Mouse (Mus musculus) C2C12 (cell line): ENCODE measurements around the gene Ctsq. TPM values are rescaled to one million over a fixed set of nuclear protein-coding genes. Genes with fewer than 3 reads are reported as not detected.
"Not testable (repeated sequence)": the region's sequence is repeated elsewhere in the genome, so short reads cannot be mapped to it uniquely, and the experiment has no call there.

Experiments
- H3K27me3 ChIP-seq: one replicate; pipeline ENCODE4 v1.6.1; 2011; ENCODE audit not compliant: control insufficient read depth, insufficient read depth, insufficient read length
- H3K36me3 ChIP-seq: one replicate; pipeline ENCODE4 v1.6.1; 2011; ENCODE audit not compliant: control insufficient read depth, insufficient read depth
- H3K4me3 ChIP-seq: one replicate; pipeline ENCODE4 v1.5.1; 2011; ENCODE audit warnings: mild to moderate bottlenecking, control low read depth; ENCODE audit not compliant: poor library complexity, insufficient read depth, severe bottlenecking
- H3K79me2 ChIP-seq: one replicate; pipeline ENCODE4 v1.6.1; 2011; ENCODE audit not compliant: control insufficient read depth, insufficient read depth
- H3K79me3 ChIP-seq: one replicate; pipeline ENCODE4 v1.6.1; 2011; ENCODE audit warnings: low read depth, control low read depth
- H3ac ChIP-seq: one replicate; pipeline ENCODE3; 2011; ENCODE audit warnings: low read depth; ENCODE audit not compliant: control insufficient read depth, insufficient read length
- CEBPB ChIP-seq: IDR thresholded peaks from one replicate; pipeline ENCODE4 v1.6.1; 2011; ENCODE audit warnings: low read depth, mild to moderate bottlenecking, control low read depth, moderate library complexity
- CTCF ChIP-seq: IDR thresholded peaks from one replicate; pipeline ENCODE4 v1.5.1; 2011; ENCODE audit not compliant: control insufficient read depth, insufficient read depth, insufficient read length
- FOSL1 ChIP-seq: IDR thresholded peaks from one replicate; pipeline ENCODE4 v1.8.0; 2011; ENCODE audit warnings: mild to moderate bottlenecking, low read length; ENCODE audit not compliant: poor library complexity, insufficient read depth, severe bottlenecking
- MAX ChIP-seq: IDR thresholded peaks from one replicate; pipeline ENCODE4 v1.6.1; 2011; ENCODE audit warnings: mild to moderate bottlenecking, control low read depth
- MYOD1 ChIP-seq: IDR thresholded peaks from one replicate; pipeline ENCODE4 v1.6.1; 2011; ENCODE audit warnings: low read depth; ENCODE audit not compliant: control insufficient read depth, insufficient read length
- MYOG ChIP-seq: IDR thresholded peaks from one replicate; pipeline ENCODE4 v1.6.1; 2011; ENCODE audit not compliant: control insufficient read depth, insufficient read length; ENCODE audit errors: extremely low read depth
- USF1 ChIP-seq: IDR thresholded peaks from one replicate; pipeline ENCODE4 v1.6.1; 2011; ENCODE audit warnings: low read depth, mild to moderate bottlenecking, control low read depth, moderate library complexity
- long read RNA-seq, 2 experiments: library from polyadenylated mRNA; unstranded; transcript quantifications; one replicate each; pipeline ENCODE4 v2.0.0; 2019 to 2020
- polyA plus RNA-seq: library from polyadenylated mRNA; unstranded; fragments of >200 nt; fragmentation: generic; extraction: Trizol; gene quantifications from one replicate; pipeline ENCODE4 v1.2.1, GENCODE M21; 2012; ENCODE audit warnings: missing spikeins

Gene Ctsq
- polyA plus RNA-seq: not detected
- long read RNA-seq, experiment 1: 0 reads
- long read RNA-seq, experiment 2: 0 reads

DNA sequence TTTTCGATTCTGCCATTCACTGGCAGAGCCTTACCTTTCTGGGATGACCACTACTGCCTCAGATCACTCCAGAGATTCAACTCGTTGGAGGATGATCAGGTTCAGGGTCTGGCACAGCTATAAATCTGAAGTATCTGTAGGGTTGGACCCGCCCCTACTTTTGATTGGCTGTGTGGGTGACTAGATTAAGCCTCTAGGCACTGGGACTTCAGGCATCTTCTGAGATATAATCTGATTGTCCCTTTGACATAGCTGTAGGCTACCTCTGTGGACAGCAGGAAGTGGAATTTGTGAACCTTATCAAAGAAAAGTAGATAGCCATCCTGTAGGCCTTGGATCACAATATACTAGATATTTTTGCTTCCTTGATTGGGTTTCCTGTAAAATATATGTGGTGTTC is at the start of gene Ctsq:
Gene Ctsq, minus strand, starts transcription at position 101 of the 400 bp plus-strand sequence.
- H3K27me3 ChIP-seq: no peaks in the 10 kb centered on the region
- TF ChIP-seq MYOG: no peak
- TF ChIP-seq MAX: no peak
- no peak for TF ChIP-seq CEBPB
- no peak for TF ChIP-seq FOSL1
- no peak for TF ChIP-seq USF1
- no peak for TF ChIP-seq MYOD1
- no peak for TF ChIP-seq CTCF
- no peaks in the 10 kb centered on the region for H3K79me2 ChIP-seq
- H3K4me3 ChIP-seq: no peak within 1 kb of the TSS
- H3K36me3 ChIP-seq: no peaks in the 10 kb centered on the region
- H3K79me3 ChIP-seq: no peaks in the 10 kb centered on the region
- H3ac ChIP-seq: no peak within 1 kb of the TSS

DNA sequence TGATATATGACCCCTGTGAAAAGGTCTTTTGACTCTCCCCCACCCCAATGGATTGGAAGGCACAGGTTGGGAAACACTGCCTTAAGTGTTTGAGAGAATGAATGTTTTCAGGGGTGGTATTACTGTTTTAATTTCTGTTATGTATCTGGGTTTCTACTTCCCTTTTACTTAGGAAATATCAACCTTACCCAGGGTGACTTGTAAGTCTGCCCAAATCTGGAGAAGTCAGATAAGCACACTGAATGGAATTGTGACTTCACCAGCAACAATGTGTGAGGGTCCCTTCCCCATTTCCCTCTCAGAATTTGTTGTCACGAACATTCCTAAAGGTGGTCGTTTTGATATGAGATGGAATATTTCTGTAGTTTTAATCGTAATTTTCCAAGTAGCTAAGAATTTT is 17.6 kb downstream of the Ctsq start:
- TF ChIP-seq MAX: no peak
- TF ChIP-seq USF1: no peak
- no peak for TF ChIP-seq CEBPB
- TF ChIP-seq CTCF: no peak
- Histone ChIP-seq H3K4me3 (no peak overlapping the region), H3ac (no peak overlapping the region), H3K79me2 (no peaks in the 10 kb centered on the region), H3K27me3 (no peaks in the 10 kb centered on the region), H3K36me3 (no peaks in the 10 kb centered on the region), H3K79me3 (no peaks in the 10 kb centered on the region)

DNA sequence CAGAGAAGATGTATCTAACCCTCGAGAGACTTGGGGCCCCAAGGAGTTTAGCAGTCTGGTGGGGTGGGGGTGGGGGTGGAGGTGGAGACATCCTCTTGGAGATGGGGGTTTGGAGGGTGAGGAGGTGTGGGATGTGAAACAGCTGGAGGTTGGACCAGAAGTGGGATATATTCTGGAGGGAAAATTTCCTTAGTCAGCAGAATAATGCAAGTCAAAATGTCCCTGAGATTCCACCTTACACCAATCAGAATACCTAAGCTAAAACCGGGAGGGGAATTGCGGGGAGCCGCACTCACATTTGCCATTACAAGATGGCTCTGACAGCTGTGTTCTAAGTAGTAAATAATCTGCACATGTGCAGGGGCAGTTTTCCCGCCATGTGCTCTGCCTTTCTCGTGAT is 18.6 kb downstream of the Ctsq start:
- Histone ChIP-seq H3K79me3 (no peaks in the 10 kb centered on the region), H3K79me2 (no peaks in the 10 kb centered on the region), H3K4me3 (no peak overlapping the region), H3K36me3 (no peaks in the 10 kb centered on the region), H3K27me3 (no peaks in the 10 kb centered on the region), H3ac (no peak overlapping the region)
- TF ChIP-seq MAX (no peak), CEBPB (no peak), MYOG (no peak), CTCF (no peak), USF1 (no peak), MYOD1 (no peak), FOSL1 (no peak)

DNA sequence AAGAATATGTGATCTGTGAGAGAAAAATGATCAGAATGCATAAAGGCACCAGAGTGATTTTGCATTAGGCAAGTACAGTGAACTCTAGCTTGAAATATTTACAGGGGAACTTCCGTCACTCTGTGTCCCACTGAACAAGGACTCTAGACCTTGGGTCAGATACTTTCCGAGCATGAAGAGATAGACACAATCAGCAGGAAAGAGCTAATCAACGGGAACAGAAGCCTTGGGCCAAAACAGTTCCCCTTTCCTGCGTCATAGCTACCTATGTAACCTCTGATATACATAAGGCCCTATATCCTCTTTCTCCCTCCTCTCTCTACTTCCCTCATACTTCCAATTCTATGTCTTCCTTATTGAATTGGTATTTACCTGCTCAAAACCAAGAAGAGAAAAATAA is 30.3 kb downstream of the Ctsq start:
- Histone ChIP-seq H3K79me3 (no peaks in the 10 kb centered on the region), H3K79me2 (no peaks in the 10 kb centered on the region), H3ac (no peak overlapping the region), H3K27me3 (no peaks in the 10 kb centered on the region), H3K4me3 (no peak overlapping the region), H3K36me3 (no peaks in the 10 kb centered on the region)
- TF ChIP-seq CTCF (no peak), FOSL1 (no peak), CEBPB (no peak), MYOD1 (no peak), MAX (no peak), USF1 (no peak), MYOG (no peak)

DNA sequence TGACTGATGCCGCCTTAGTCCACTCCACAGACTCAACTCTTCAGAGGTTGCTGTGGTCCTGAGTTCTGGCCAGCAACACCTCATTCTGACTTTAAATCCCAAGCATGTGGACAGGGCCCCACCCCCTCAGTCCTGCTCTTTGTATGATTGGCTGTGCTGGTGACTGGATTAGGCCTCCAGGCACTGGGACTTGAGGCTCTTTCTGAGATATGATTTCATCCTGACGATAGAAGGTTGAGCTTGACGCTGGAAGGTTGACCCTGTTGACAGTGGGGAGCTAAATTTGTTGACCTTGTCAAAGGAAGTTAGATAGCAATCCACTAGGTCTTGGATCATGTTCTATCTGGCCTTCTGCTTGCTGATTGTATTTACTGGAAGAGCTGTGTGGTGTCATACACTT is 34.6 kb downstream of the Ctsq start, which contains the start of gene Ctsj:
Gene Ctsj, minus strand, starts transcription at position 101 of the 400 bp plus-strand sequence.
- TF ChIP-seq MYOG: no peak
- TF ChIP-seq CTCF: no peak
- TF ChIP-seq MAX: no peak
- TF ChIP-seq CEBPB: no peak
- no peak for TF ChIP-seq FOSL1
- Histone ChIP-seq H3K79me3 (no peaks in the 10 kb centered on the region), H3K36me3 (no peaks in the 10 kb centered on the region), H3K27me3 (no peaks in the 10 kb centered on the region), H3K79me2 (no peaks in the 10 kb centered on the region), H3ac (no peak within 1 kb of the TSS), H3K4me3 (no peak within 1 kb of the TSS)

DNA sequence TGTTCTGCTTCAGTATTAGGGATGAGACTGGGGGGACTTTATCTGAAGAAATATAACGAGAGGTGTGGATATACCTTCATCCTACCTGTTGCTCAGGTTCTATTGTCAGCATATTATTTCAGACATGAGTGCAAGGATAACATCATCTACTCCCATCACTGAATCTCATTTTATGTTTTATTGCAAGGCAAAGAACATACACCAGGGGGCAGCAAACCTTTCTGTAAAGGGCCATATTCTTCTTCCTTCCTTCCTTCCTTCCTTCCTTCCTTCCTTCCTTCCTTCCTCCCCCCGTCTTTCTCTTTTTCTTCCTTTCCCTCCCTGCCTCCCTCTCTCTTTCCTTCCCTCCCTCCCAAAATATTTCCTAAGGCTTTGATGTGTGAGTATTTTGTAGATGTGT is 42.8 kb downstream of the Ctsq start:
- no peak overlapping the region for H3ac ChIP-seq
- H3K27me3 ChIP-seq: no peaks in the 10 kb centered on the region
- H3K79me3 ChIP-seq: no peaks in the 10 kb centered on the region
- TF ChIP-seq MAX (no peak), FOSL1 (no peak), USF1 (no peak), CTCF (no peak), CEBPB (no peak), MYOG (no peak), MYOD1 (no peak)
- H3K79me2 ChIP-seq: no peaks in the 10 kb centered on the region
- no peaks in the 10 kb centered on the region for H3K36me3 ChIP-seq
- H3K4me3 ChIP-seq: no peak overlapping the region

DNA sequence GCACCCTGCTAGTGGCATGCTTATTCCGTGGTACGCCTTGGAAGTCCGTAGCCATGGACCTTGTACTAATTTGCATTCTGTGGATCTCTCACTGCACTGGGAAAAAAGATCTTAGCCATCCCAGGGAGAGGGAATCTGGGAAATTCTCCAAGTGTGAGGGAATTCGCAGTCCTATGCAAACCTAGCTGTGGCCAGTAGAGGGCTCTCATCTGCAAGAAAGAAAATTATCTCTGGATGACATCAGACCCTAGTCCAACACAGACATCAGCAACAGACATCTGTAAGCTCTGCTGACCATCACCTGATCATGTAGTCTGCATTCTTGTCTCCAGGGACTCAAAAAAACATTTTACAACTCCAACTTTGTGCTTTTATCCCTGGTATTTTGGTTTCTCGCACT is 53.5 kb downstream of the Ctsq start:
- H3K36me3 ChIP-seq: not testable (repeated sequence)

More for the DNA sequence above, 53.5 kb downstream of the Ctsq start:
- not testable (repeated sequence) for H3K4me3 ChIP-seq, H3K79me2 ChIP-seq, H3K79me3 ChIP-seq, H3ac ChIP-seq, H3K27me3 ChIP-seq
